Mouse (Mus musculus): ENCODE results near the gene Cth. TPM values are rescaled to one million over a fixed set of nuclear protein-coding genes. Genes with fewer than 3 reads are reported as not detected.
"Not testable (repeated sequence)": the region's sequence is repeated elsewhere in the genome, so short reads cannot be mapped to it uniquely, and the experiment has no call there.

The Cth gene
- polyA plus RNA-seq, 1 experiment from 2014 or later, result 21.7 TPM

GRCm38 (mm10) chr3:157938585-157938984 lies 13.7 kb upstream of the Cth start:
- Histone ChIP-seq H3K4me3 (replicated peaks; ENCODE audit: low read length) (no peak overlapping the region), H3K4me2 (ENCODE audit: low read depth, low read length) (no peak overlapping the region), H3K27ac (ENCODE audit: low read length) (no peak overlapping the region), H3K4me1 (ENCODE audit: control insufficient read depth, insufficient read depth, low read length) (no peaks in the 10 kb centered on the region), H3K9me3 (replicated peaks; ENCODE audit: control insufficient read depth, low read length) (no peaks in the 10 kb centered on the region), H3K27me3 (ENCODE audit: control insufficient read depth, insufficient read depth, low read length) (no peaks in the 10 kb centered on the region), H3K9ac (ENCODE audit: low read length) (no peak overlapping the region), H3K36me3 (ENCODE audit: control insufficient read depth, insufficient read depth, low read length) (no peaks in the 10 kb centered on the region)
- WGBS, result 72% methylated on average over 2 of the region's 2 CpGs
- ATAC-seq (ENCODE audit: insufficient read depth, low FRiP score), result no peak

- no peaks in the 10 kb centered on the region for H3K4me1 ChIP-seq (ENCODE audit: control insufficient read depth, insufficient read depth, low read length)
- 71% methylated on average over 3 of the region's 3 CpGs for WGBS
- no peaks in the 10 kb centered on the region for H3K27me3 ChIP-seq (ENCODE audit: control insufficient read depth, insufficient read depth, low read length)
- no peak for ATAC-seq (ENCODE audit: insufficient read depth, low FRiP score)
- H3K36me3 ChIP-seq (ENCODE audit: control insufficient read depth, insufficient read depth, low read length), result no peaks in the 10 kb centered on the region
- H3K9ac ChIP-seq (ENCODE audit: low read length), result no peak overlapping the region
- H3K9me3 ChIP-seq (replicated peaks; ENCODE audit: control insufficient read depth, low read length), result no peaks in the 10 kb centered on the region
- no peak overlapping the region for H3K4me2 ChIP-seq (ENCODE audit: low read depth, low read length)
- H3K4me3 ChIP-seq (replicated peaks; ENCODE audit: low read length), result no peak overlapping the region
- no peak overlapping the region for H3K27ac ChIP-seq (ENCODE audit: low read length)
These were observed 9.5 kb upstream of the Cth start for GRCm38 (mm10) chr3:157934301-157934823.

- not testable (repeated sequence) for H3K9me3 ChIP-seq (replicated peaks; ENCODE audit: control insufficient read depth, low read length); H3K27me3 ChIP-seq (ENCODE audit: control insufficient read depth, insufficient read depth, low read length); H3K4me1 ChIP-seq (ENCODE audit: control insufficient read depth, insufficient read depth, low read length); ATAC-seq (ENCODE audit: insufficient read depth, low FRiP score); H3K27ac ChIP-seq (ENCODE audit: low read length); H3K4me3 ChIP-seq (replicated peaks; ENCODE audit: low read length); H3K9ac ChIP-seq (ENCODE audit: low read length); H3K4me2 ChIP-seq (ENCODE audit: low read depth, low read length); H3K36me3 ChIP-seq (ENCODE audit: control insufficient read depth, insufficient read depth, low read length)
- 76% methylated on average over 5 of the region's 6 CpGs for WGBS
These were observed 8.3 kb upstream of the Cth start for GRCm38 (mm10) chr3:157933223-157933622.

- H3K4me2 ChIP-seq (ENCODE audit: low read depth, low read length), result no peak overlapping the region
- H3K9me3 ChIP-seq (replicated peaks; ENCODE audit: control insufficient read depth, low read length), result no peaks in the 10 kb centered on the region
- no peak overlapping the region for H3K27ac ChIP-seq (ENCODE audit: low read length)
- H3K27me3 ChIP-seq (ENCODE audit: control insufficient read depth, insufficient read depth, low read length), result no peaks in the 10 kb centered on the region
- 45% methylated on average over 3 of the region's 3 CpGs for WGBS
- no peaks in the 10 kb centered on the region for H3K4me1 ChIP-seq (ENCODE audit: control insufficient read depth, insufficient read depth, low read length)
- H3K9ac ChIP-seq (ENCODE audit: low read length), result no peak overlapping the region
- no peaks in the 10 kb centered on the region for H3K36me3 ChIP-seq (ENCODE audit: control insufficient read depth, insufficient read depth, low read length)
- ATAC-seq (ENCODE audit: insufficient read depth, low FRiP score), result no peak
- no peak overlapping the region for H3K4me3 ChIP-seq (replicated peaks; ENCODE audit: low read length)
These were observed 7.2 kb upstream of the Cth start for GRCm38 (mm10) chr3:157932074-157932473.

- Histone ChIP-seq H3K27me3 (ENCODE audit: control insufficient read depth, insufficient read depth, low read length) (no peaks in the 10 kb centered on the region), H3K27ac (ENCODE audit: low read length) (no peak overlapping the region), H3K9ac (ENCODE audit: low read length) (no peak overlapping the region), H3K4me1 (ENCODE audit: control insufficient read depth, insufficient read depth, low read length) (no peaks in the 10 kb centered on the region), H3K9me3 (replicated peaks; ENCODE audit: control insufficient read depth, low read length) (no peaks in the 10 kb centered on the region), H3K4me3 (replicated peaks; ENCODE audit: low read length) (no peak overlapping the region), H3K4me2 (ENCODE audit: low read depth, low read length) (no peak overlapping the region), H3K36me3 (ENCODE audit: control insufficient read depth, insufficient read depth, low read length) (no peaks in the 10 kb centered on the region)
- WGBS, result 49% methylated on average over 3 of the region's 3 CpGs
- no peak for ATAC-seq (ENCODE audit: insufficient read depth, low FRiP score)
These were observed 6.7 kb upstream of the Cth start for GRCm38 (mm10) chr3:157931592-157931991.

- peaks cover 2% of the 10 kb centered on the region; the same call in 1 of the 2 replicates for H3K4me1 ChIP-seq (ENCODE audit: control insufficient read depth, insufficient read depth, low read length)
- H3K27ac ChIP-seq (ENCODE audit: low read length), result no peak overlapping the region
- no peaks in the 10 kb centered on the region for H3K27me3 ChIP-seq (ENCODE audit: control insufficient read depth, insufficient read depth, low read length)
- H3K9me3 ChIP-seq (replicated peaks; ENCODE audit: control insufficient read depth, low read length), result no peaks in the 10 kb centered on the region
- no peak for ATAC-seq (ENCODE audit: insufficient read depth, low FRiP score)
- no peak overlapping the region for H3K9ac ChIP-seq (ENCODE audit: low read length)
- H3K36me3 ChIP-seq (ENCODE audit: control insufficient read depth, insufficient read depth, low read length), result no peaks in the 10 kb centered on the region
- no peak overlapping the region for H3K4me2 ChIP-seq (ENCODE audit: low read depth, low read length)
- no peak overlapping the region for H3K4me3 ChIP-seq (replicated peaks; ENCODE audit: low read length)
- WGBS, result 80% methylated on average over 1 of the region's 1 CpGs
These were observed 4.5 kb upstream of the Cth start for GRCm38 (mm10) chr3:157929417-157929816.

- H3K36me3 ChIP-seq (ENCODE audit: control insufficient read depth, insufficient read depth, low read length), result no peaks in the 10 kb centered on the region
- no peak for ATAC-seq (ENCODE audit: insufficient read depth, low FRiP score)
- H3K4me1 ChIP-seq (ENCODE audit: control insufficient read depth, insufficient read depth, low read length), result peaks cover 2% of the 10 kb centered on the region; the same call in 1 of the 2 replicates
- no peak overlapping the region for H3K4me2 ChIP-seq (ENCODE audit: low read depth, low read length)
- H3K27ac ChIP-seq (ENCODE audit: low read length), result no peak overlapping the region
- H3K9me3 ChIP-seq (replicated peaks; ENCODE audit: control insufficient read depth, low read length), result no peaks in the 10 kb centered on the region
- H3K27me3 ChIP-seq (ENCODE audit: control insufficient read depth, insufficient read depth, low read length), result no peaks in the 10 kb centered on the region
- H3K4me3 ChIP-seq (replicated peaks; ENCODE audit: low read length), result no peak overlapping the region
- H3K9ac ChIP-seq (ENCODE audit: low read length), result no peak overlapping the region
- WGBS, result 74% methylated on average over 2 of the region's 2 CpGs
These were observed 3.9 kb upstream of the Cth start for GRCm38 (mm10) chr3:157928731-157929130.

GRCm38 (mm10) chr3:157926761-157927160 lies 1.9 kb upstream of the Cth start:
- no peaks in the 10 kb centered on the region for H3K36me3 ChIP-seq (ENCODE audit: control insufficient read depth, insufficient read depth, low read length)
- no peak overlapping the region for H3K4me3 ChIP-seq (replicated peaks; ENCODE audit: low read length)
- 47% methylated on average over 2 of the region's 2 CpGs for WGBS
- no peak overlapping the region for H3K4me2 ChIP-seq (ENCODE audit: low read depth, low read length)
- ATAC-seq (ENCODE audit: insufficient read depth, low FRiP score), result no peak
- H3K9me3 ChIP-seq (replicated peaks; ENCODE audit: control insufficient read depth, low read length), result no peaks in the 10 kb centered on the region
- no peaks in the 10 kb centered on the region for H3K27me3 ChIP-seq (ENCODE audit: control insufficient read depth, insufficient read depth, low read length)
- H3K27ac ChIP-seq (ENCODE audit: low read length), result no peak overlapping the region
- peaks cover 2% of the 10 kb centered on the region; the same call in 1 of the 2 replicates for H3K4me1 ChIP-seq (ENCODE audit: control insufficient read depth, insufficient read depth, low read length)
- no peak overlapping the region for H3K9ac ChIP-seq (ENCODE audit: low read length)

- H3K36me3 ChIP-seq (ENCODE audit: control insufficient read depth, insufficient read depth, low read length), result no peaks in the 10 kb centered on the region
- peaks cover 2% of the 10 kb centered on the region; the same call in 1 of the 2 replicates for H3K4me1 ChIP-seq (ENCODE audit: control insufficient read depth, insufficient read depth, low read length)
- H3K27ac ChIP-seq (ENCODE audit: low read length), result no peak overlapping the region
- ATAC-seq (ENCODE audit: insufficient read depth, low FRiP score), result no peak
- WGBS, result 85% methylated on average over 14 of the region's 14 CpGs
- no peak overlapping the region for H3K4me2 ChIP-seq (ENCODE audit: low read depth, low read length)
- no peak overlapping the region for H3K9ac ChIP-seq (ENCODE audit: low read length)
- no peak overlapping the region for H3K4me3 ChIP-seq (replicated peaks; ENCODE audit: low read length)
- no peaks in the 10 kb centered on the region for H3K27me3 ChIP-seq (ENCODE audit: control insufficient read depth, insufficient read depth, low read length)
- H3K9me3 ChIP-seq (replicated peaks; ENCODE audit: control insufficient read depth, low read length), result no peaks in the 10 kb centered on the region
These were observed 1.0 kb upstream of the Cth start for GRCm38 (mm10) chr3:157925706-157926510.

Measured in stomach, embryonic 16.5 days (tissue).